Mouse (Mus musculus): ENCODE measurements around the gene Cuedc1.
"Not testable (repeated sequence)": the region's sequence is repeated elsewhere in the genome, so short reads cannot be mapped to it uniquely, and the experiment has no call there.

- not testable (repeated sequence) for TF ChIP-seq CTCF (IDR thresholded peaks at IDR 0.05; ENCODE audit: control insufficient read depth, insufficient read depth, low read length); POLR2A (IDR thresholded peaks at IDR 0.05; ENCODE audit: borderline replicate concordance, control insufficient read depth, low read depth, low read length)
Observed at GRCm38 (mm10) chr11:88195699-88196098, 97.8 kb downstream of the Cuedc1 start.

All from bone marrow, adult 2 months (tissue).